Mouse (Mus musculus): ENCODE measurements at regions not wholly inside any gene's neighbourhood (a gene's known extent, or its start where the extent isn't known, plus 50 kb on each side); places are given as distances from the start of the nearest gene placed in this dataset.

DNA sequence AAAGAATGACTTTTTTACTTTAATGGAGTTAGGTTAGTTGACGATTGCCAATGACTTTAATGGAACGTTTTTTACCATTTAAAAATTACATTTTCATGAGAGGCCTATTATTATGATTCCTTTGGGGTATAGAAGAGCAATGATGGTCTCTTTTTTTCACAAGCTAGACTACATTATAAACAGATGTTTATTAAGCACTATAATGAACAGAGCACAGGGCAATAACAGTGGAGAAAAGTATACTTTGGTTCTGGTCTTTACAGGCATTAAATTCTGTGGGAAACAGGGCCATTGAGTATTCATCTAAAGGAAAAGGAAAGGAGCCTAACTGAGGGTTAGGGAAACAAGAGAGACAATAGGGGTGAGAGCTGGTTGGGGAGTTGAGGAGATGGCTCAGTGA, 199.0 kb upstream of the Actbl2 start:
- POLR2A ChIA-PET: no interaction called here
- ATAC-seq: no peak
- DNase-seq (ENCODE audit: low read depth, low spot score): no peak
- TF ChIP-seq CTCF (IDR thresholded peaks at IDR 0.05): no peak
- CTCF ChIA-PET: no interaction called here
- in situ Hi-C loops (cut with MboI; ENCODE audit: low pct_unique_long_range_greater_than_20kb): no loop called here
- peaks cover 19% of the 10 kb centered on the region for H3K27me3 ChIP-seq

DNA sequence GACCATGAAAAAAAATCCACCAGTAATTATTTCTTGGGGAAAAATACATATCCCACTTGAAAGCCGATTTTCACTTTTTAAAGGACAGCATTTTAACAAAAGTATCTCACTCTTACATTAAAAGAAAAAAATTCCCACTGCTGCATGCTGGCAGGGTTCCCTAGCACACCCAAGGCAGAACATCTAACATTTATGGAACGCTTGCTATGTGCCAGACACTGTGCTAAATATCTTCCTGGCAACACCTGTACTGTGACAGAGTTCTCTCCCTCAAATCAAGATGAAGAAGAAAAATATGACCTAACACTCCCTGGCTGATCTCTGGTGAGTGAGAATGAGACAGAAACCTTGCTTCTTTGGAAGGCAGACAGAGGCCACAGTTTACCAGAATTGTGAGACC, 167.1 kb upstream of the Actbl2 start:
- H3K27me3 ChIP-seq: peaks cover 20% of the 10 kb centered on the region
- no peak for TF ChIP-seq CTCF (IDR thresholded peaks at IDR 0.05)
- POLR2A ChIA-PET: no interaction called here
- CTCF ChIA-PET: no interaction called here
- no peak for ATAC-seq
- in situ Hi-C loops (cut with MboI; ENCODE audit: low pct_unique_long_range_greater_than_20kb): no loop called here
- DNase-seq (ENCODE audit: low read depth, low spot score): no peak

DNA sequence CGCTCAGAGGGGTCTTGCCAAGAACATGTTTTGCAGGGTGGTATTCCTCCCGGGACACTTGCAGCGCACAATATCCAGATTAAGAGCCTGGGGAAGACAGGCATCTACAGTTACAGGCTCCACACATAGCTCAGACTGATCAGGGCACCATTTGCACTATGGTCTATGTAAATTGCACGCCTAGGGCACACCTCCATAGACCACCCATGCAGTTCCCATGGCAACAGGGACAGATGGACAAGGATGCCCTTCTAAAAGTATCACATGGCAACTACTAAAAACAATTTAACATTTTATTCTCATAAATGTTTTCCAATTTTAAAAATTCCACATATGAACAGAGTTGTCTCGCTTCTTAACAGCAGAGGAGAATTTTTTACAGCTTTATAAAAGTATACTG, 158.7 kb upstream of the Actbl2 start:
- CTCF ChIA-PET: no interaction called here
- TF ChIP-seq CTCF (IDR thresholded peaks at IDR 0.05): no peak
- DNase-seq (ENCODE audit: low read depth, low spot score) (no peak), ATAC-seq (no peak)
- POLR2A ChIA-PET: no interaction called here
- in situ Hi-C loops (cut with MboI; ENCODE audit: low pct_unique_long_range_greater_than_20kb): no loop called here
- peaks cover 30% of the 10 kb centered on the region for H3K27me3 ChIP-seq

DNA sequence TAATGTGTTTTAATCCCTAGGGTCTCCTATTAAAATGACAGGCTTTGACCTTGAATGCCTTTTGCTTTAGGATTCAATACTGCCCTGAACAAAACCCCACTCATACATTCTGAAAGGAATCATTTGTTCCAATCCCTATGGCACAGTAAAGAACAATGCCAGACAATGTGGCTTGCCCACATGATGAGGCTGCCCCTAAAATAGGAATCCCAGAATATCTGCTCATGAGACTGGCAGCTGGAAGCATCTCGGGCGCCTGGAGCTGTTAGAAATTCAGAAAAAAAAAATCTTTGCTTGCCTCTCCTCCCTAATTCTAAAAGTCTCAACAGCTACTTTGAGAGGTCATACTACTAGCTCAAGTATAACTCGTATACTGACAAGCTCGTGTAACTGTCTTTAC, 157.5 kb upstream of the Actbl2 start:
- H3K27me3 ChIP-seq: peaks cover 26% of the 10 kb centered on the region
- no peak for ATAC-seq
- ChIA-PET CTCF (no interaction called here), POLR2A (no interaction called here)
- TF ChIP-seq CTCF (IDR thresholded peaks at IDR 0.05): no peak
- DNase-seq (ENCODE audit: low read depth, low spot score): no peak
- in situ Hi-C loops (cut with MboI; ENCODE audit: low pct_unique_long_range_greater_than_20kb): no loop called here

GRCm38 (mm10) chr13:111098738-111099137, 156.1 kb upstream of the Actbl2 start:
- TF ChIP-seq CTCF (IDR thresholded peaks at IDR 0.05): no peak
- in situ Hi-C loops (cut with MboI; ENCODE audit: low pct_unique_long_range_greater_than_20kb): no loop called here
- DNase-seq (ENCODE audit: low read depth, low spot score) (no peak), ATAC-seq (no peak)
- peaks cover 27% of the 10 kb centered on the region for H3K27me3 ChIP-seq
- POLR2A ChIA-PET: no interaction called here
- CTCF ChIA-PET: no interaction called here

DNA sequence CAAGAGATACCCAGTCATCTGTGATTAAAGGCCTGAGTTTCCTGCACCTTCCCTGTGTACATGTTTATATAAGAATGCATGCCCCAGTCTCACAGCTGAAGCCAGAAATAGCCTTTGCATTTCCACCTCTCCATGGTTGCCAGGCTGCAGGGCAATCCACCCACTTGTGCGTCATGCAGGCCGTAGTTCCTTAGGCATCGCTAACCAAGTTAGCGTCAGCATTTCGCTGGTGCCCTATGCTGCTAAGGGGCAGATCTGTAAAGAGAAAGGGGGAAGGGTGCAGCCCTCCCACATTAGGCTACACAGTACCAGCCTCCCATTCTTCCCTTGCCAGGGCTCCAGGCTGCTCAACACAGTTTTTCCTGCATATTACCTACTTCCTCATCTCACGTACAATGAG, 155.6 kb upstream of the Actbl2 start:
- DNase-seq (ENCODE audit: low read depth, low spot score) (no peak), ATAC-seq (no peak)
- TF ChIP-seq CTCF (IDR thresholded peaks at IDR 0.05): no peak
- in situ Hi-C loops (cut with MboI; ENCODE audit: low pct_unique_long_range_greater_than_20kb): no loop called here
- CTCF ChIA-PET: interaction anchor here (0.6 kb wide), 1 partner anchor 9 kb away, joined by 3 read pairs; no protein-coding TSS in a partner anchor
- POLR2A ChIA-PET: no interaction called here
- peaks cover 27% of the 10 kb centered on the region for H3K27me3 ChIP-seq

- DNase-seq (ENCODE audit: low read depth, low spot score): no peak
- in situ Hi-C loops (cut with MboI; ENCODE audit: low pct_unique_long_range_greater_than_20kb): no loop called here
- H3K27me3 ChIP-seq: peaks cover 27% of the 10 kb centered on the region
- no peak for ATAC-seq
- CTCF ChIA-PET: no interaction called here
- TF ChIP-seq CTCF (IDR thresholded peaks at IDR 0.05): no peak
- POLR2A ChIA-PET: no interaction called here
Observed at GRCm38 (mm10) chr13:111100448-111100847, 154.4 kb upstream of the Actbl2 start.

GRCm38 (mm10) chr13:111104567-111105219, 150.1 kb upstream of the Actbl2 start:
- no peak for TF ChIP-seq CTCF (IDR thresholded peaks at IDR 0.05)
- H3K27me3 ChIP-seq: peaks cover 20% of the 10 kb centered on the region
- ATAC-seq (no peak), DNase-seq (ENCODE audit: low read depth, low spot score) (no peak)
- in situ Hi-C loops (cut with MboI; ENCODE audit: low pct_unique_long_range_greater_than_20kb): no loop called here
- ChIA-PET CTCF (no interaction called here), POLR2A (no interaction called here)

DNA sequence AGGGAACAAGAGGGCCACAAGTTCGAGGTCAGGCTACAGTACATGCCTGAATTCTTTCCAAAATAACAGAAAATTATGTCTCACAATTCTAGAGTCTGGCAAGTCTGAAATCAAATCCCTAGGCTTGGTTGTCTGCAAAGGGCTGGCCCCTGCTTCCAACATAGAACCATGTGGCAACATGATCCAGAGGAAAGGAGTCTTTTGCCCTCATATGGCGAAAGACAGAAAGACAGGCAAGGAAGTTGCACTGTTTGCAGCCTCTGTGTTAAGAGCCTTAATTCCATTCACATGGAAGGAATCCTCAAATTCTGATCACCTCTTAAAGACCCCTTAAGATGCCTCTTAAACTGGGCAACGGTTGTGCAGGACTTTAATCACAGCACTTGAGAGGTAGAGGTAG, 123.7 kb upstream of the Actbl2 start:
- DNase-seq (ENCODE audit: low read depth, low spot score): no peak

DNA sequence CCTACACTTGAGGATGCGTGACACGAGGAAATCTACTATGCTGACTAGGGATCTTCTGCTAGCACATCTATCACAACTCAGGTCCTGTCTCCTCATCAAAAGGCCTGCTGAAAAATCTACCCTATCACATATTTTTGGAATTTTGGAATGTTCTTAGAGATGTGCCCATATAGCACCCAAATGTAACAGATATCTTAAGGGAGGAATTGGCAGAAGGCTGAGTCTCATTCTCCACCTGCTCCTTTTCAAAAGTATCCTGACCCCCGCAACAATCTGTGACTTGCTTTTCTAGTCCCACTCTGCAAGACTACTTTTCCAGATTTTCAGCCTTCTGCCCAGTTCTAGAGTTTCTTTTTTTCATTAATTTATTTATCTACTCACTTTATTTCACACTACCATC, 118.4 kb upstream of the Actbl2 start:
- TF ChIP-seq CTCF (IDR thresholded peaks at IDR 0.05): no peak
- ChIA-PET CTCF (no interaction called here), POLR2A (no interaction called here)
- DNase-seq (ENCODE audit: low read depth, low spot score) (no peak), ATAC-seq (no peak)
- H3K27me3 ChIP-seq: peaks cover 28% of the 10 kb centered on the region
- in situ Hi-C loops (cut with MboI; ENCODE audit: low pct_unique_long_range_greater_than_20kb): loop anchor here (25.0 kb wide), 1 partner anchor 276 kb away; no protein-coding TSS in a partner anchor

More for the DNA sequence above, 123.7 kb upstream of the Actbl2 start:
- ChIA-PET POLR2A (no interaction called here), CTCF (no interaction called here)
- ATAC-seq: no peak
- in situ Hi-C loops (cut with MboI; ENCODE audit: low pct_unique_long_range_greater_than_20kb): loop anchor here (25.0 kb wide), 1 partner anchor 281 kb away; no protein-coding TSS in a partner anchor
- no peak for TF ChIP-seq CTCF (IDR thresholded peaks at IDR 0.05)
- H3K27me3 ChIP-seq: peaks cover 15% of the 10 kb centered on the region

GRCm38 (mm10) chr13:111142757-111143420, 111.9 kb upstream of the Actbl2 start:
- no peak for TF ChIP-seq CTCF (IDR thresholded peaks at IDR 0.05)
- DNase-seq (ENCODE audit: low read depth, low spot score) (peak; percentile 54), ATAC-seq (peak; percentile 51)
- H3K27me3 ChIP-seq: peaks cover 41% of the 10 kb centered on the region
- in situ Hi-C loops (cut with MboI; ENCODE audit: low pct_unique_long_range_greater_than_20kb): loop anchor here (10.0 to 25.0 kb wide), 2 partner anchors 269 to 748 kb away; partner anchors contain the start of gene Plk2
- POLR2A ChIA-PET: interaction anchor here (0.7 kb wide), 1 partner anchor 1371 kb away, joined by 3 read pairs; no protein-coding TSS in a partner anchor
- CTCF ChIA-PET: no interaction called here
